17 mouse cellular contexts compared by ENCODE assay signal in genomic region chr1:106162581-106162980, GRCm38 (mm10). TPM values are rescaled to one million over a fixed set of nuclear protein-coding genes. Genes with fewer than 3 reads are reported as not detected.
DNase-seq lines count a peak whose midpoint lies in the region; ATAC-seq and TF ChIP-seq lines count a peak whose summit lies in the region.
"Had no signal": no experiment of that assay in that cellular context is flagged by ENCODE, and none has a peak within 500 bp of the region (broad histone marks: within the 10 kb centered on the region; RNA-seq: fewer than 3 reads in every experiment).

No protein-coding gene starts in this region.

- no peak for TF ChIP-seq CTCF in liver, adult 2 months (IDR thresholded peaks at IDR 0.05; ENCODE audit: low read depth, low read length)
- no peak for TF ChIP-seq CTCF in G1E (IDR thresholded peaks at IDR 0.05; ENCODE audit: low read depth, low read length)
- TF ChIP-seq CTCF in spleen, adult 2 months (IDR thresholded peaks at IDR 0.05; ENCODE audit: extremely low read depth, insufficient read depth, insufficient read length, insufficient replicate concordance) = no peak

- no peaks in the 10 kb centered on the region for H3K27me3 ChIP-seq in liver, adult 2 months (ENCODE audit: control insufficient read depth, insufficient read depth, low read length)
- H3K27me3 ChIP-seq in liver, embryonic 11.5 days (replicated peaks; ENCODE audit: control insufficient read depth, insufficient read depth, low read length) = no peaks in the 10 kb centered on the region
- peaks cover 10% of the 10 kb centered on the region; the same call in 1 of the 2 replicates for H3K27me3 ChIP-seq in G1E (ENCODE audit: insufficient read depth, low read length)
- no peaks in the 10 kb centered on the region for H3K27me3 ChIP-seq in spleen, adult 2 months (ENCODE audit: control insufficient read depth, insufficient read depth, low read length)
- H3K27me3 ChIP-seq: heart, embryonic 13.5 days; hindbrain, embryonic 12.5 days; liver, embryonic 15.5 days had no signal

- no peak for ATAC-seq in liver, embryonic 11.5 days (replicated peaks; ENCODE audit: low FRiP score)
- ATAC-seq in G1E (ENCODE audit: extremely low read depth, insufficient number of reproducible peaks, low FRiP score, poor library complexity, severe bottlenecking) = peak; percentile 76
- ATAC-seq in inflammation-experienced regulatory T-cells, adult 6 months = peak; percentile 58

- H3K4me2 ChIP-seq in liver, embryonic 11.5 days = no peak overlapping the region
- H3K4me2 ChIP-seq: heart, embryonic 13.5 days; hindbrain, embryonic 12.5 days; liver, embryonic 15.5 days had no signal

- no peak for TF ChIP-seq POLR2A in liver, adult 2 months (IDR thresholded peaks at IDR 0.05; ENCODE audit: extremely low read depth, insufficient read depth, low read length)
- peak; percentile 17; the same call in 1 of the 2 replicates for TF ChIP-seq POLR2A in spleen, adult 2 months (IDR thresholded peaks at IDR 0.05; ENCODE audit: low read depth, low read length)

- DNase-seq in liver, adult 2 months (ENCODE audit: extremely low read depth, low read depth, low spot score) = peak; percentile 8
- DNase-seq in liver, embryonic 11.5 days (ENCODE audit: low spot score) = no peak
- DNase-seq in G1E (ENCODE audit: low spot score) = peak; percentile 53
- peak; percentile 60 to 84 for DNase-seq in spleen, adult 2 months (ENCODE audit: low read depth in 1 of 2, low spot score in 2 of 2)
- DNase-seq in layer of hippocampus, postnatal 25 days (ENCODE audit: extremely low spot score in 1 of 2, low spot score in 1 of 2) = no peak
- no peak for DNase-seq in frontal cortex, postnatal 36 days (ENCODE audit: low spot score in 2 of 2)
- no peak for DNase-seq in layer of hippocampus, adult 8-10 months (ENCODE audit: low spot score in 2 of 2)
- DNase-seq: cerebellum, postnatal 10 days; gastrocnemius, postnatal 36 days; kidney, adult 18-20 months; right cerebral cortex, postnatal 4 days; thymus, postnatal 36 days had no signal

- no peak overlapping the region for H3K4me3 ChIP-seq in liver, adult 2 months (ENCODE audit: insufficient read depth, low read depth, low read length)
- no peak overlapping the region for H3K4me3 ChIP-seq in liver, embryonic 11.5 days (ENCODE audit: low read depth, low read length)
- no peak overlapping the region for H3K4me3 ChIP-seq in G1E (ENCODE audit: low read depth, low read length)
- H3K4me3 ChIP-seq in spleen, adult 2 months (ENCODE audit: extremely low read depth, insufficient read depth, insufficient read length) = no peak overlapping the region
- H3K4me3 ChIP-seq: embryonic facial prominence, embryonic 10.5 days; heart, embryonic 13.5 days; hindbrain, embryonic 12.5 days; liver, embryonic 15.5 days had no signal

- H3K4me1 ChIP-seq in liver, adult 2 months (ENCODE audit: control insufficient read depth, insufficient read depth, low read length) = no peaks in the 10 kb centered on the region
- H3K4me1 ChIP-seq in liver, embryonic 11.5 days (replicated peaks; ENCODE audit: control insufficient read depth, insufficient read depth, low read length) = no peaks in the 10 kb centered on the region
- peaks cover 29% of the 10 kb centered on the region for H3K4me1 ChIP-seq in G1E (ENCODE audit: insufficient read depth, low read depth, low read length)
- H3K4me1 ChIP-seq in spleen, adult 2 months (ENCODE audit: control insufficient read depth, insufficient read depth, insufficient read length) = peaks cover 15% of the 10 kb centered on the region; the same call in 1 of the 2 replicates
- H3K4me1 ChIP-seq: embryonic facial prominence, embryonic 10.5 days; heart, embryonic 13.5 days; hindbrain, embryonic 12.5 days; liver, embryonic 15.5 days had no signal

- H3K9me3 ChIP-seq in liver, embryonic 11.5 days (ENCODE audit: control insufficient read depth, low read length) = no peaks in the 10 kb centered on the region
- H3K9me3 ChIP-seq in G1E (replicated peaks) = no peaks in the 10 kb centered on the region
- H3K9me3 ChIP-seq: embryonic facial prominence, embryonic 10.5 days; heart, embryonic 13.5 days; hindbrain, embryonic 12.5 days; liver, embryonic 15.5 days had no signal

- H3K36me3 ChIP-seq in liver, adult 2 months (ENCODE audit: control insufficient read depth, insufficient read depth, low read length) = no peaks in the 10 kb centered on the region
- H3K36me3 ChIP-seq in liver, embryonic 11.5 days (ENCODE audit: control insufficient read depth, insufficient read depth, low read length) = no peaks in the 10 kb centered on the region
- H3K36me3 ChIP-seq in G1E (replicated peaks) = no peaks in the 10 kb centered on the region
- H3K36me3 ChIP-seq in spleen, adult 2 months (ENCODE audit: control insufficient read depth, insufficient read depth, low read length) = no peaks in the 10 kb centered on the region
- H3K36me3 ChIP-seq: embryonic facial prominence, embryonic 10.5 days; heart, embryonic 13.5 days; hindbrain, embryonic 12.5 days; liver, embryonic 15.5 days had no signal

- 83% methylated on average over 7 of the region's 7 CpGs for WGBS in liver, adult 2 months
- 55% methylated on average over 7 of the region's 7 CpGs for WGBS in liver, embryonic 11.5 days
- WGBS in spleen, adult 2 months = 16% methylated on average over 7 of the region's 7 CpGs

- H3K27ac ChIP-seq in liver, adult 2 months (replicated peaks; ENCODE audit: insufficient read depth, low read depth, low read length) = no peak overlapping the region
- H3K27ac ChIP-seq in liver, embryonic 11.5 days (ENCODE audit: low read depth, low read length) = no peak overlapping the region
- H3K27ac ChIP-seq in spleen, adult 2 months (ENCODE audit: insufficient read depth, low read length) = peak overlapping the region; percentile 80
- H3K27ac ChIP-seq: embryonic facial prominence, embryonic 10.5 days; heart, embryonic 13.5 days; hindbrain, embryonic 12.5 days; liver, embryonic 15.5 days had no signal

- H3K79me2 ChIP-seq in liver, adult 2 months (ENCODE audit: control insufficient read depth, insufficient read depth, low read length) = no peaks in the 10 kb centered on the region

- H3K9ac ChIP-seq in liver, adult 2 months (ENCODE audit: low read depth, low read length) = no peak overlapping the region
- no peak overlapping the region for H3K9ac ChIP-seq in liver, embryonic 11.5 days (ENCODE audit: low read depth, low read length)
- H3K9ac ChIP-seq: heart, embryonic 13.5 days; hindbrain, embryonic 12.5 days; liver, embryonic 15.5 days had no signal

RNA-seq across cellular contexts. Expression of gene Phlpp1, which starts 9.0 kb away (rescaled TPM):
- total RNA-seq in liver, adult 2 months (2014; rRNA removed) = 8.3 and 13.1 TPM in 2 replicates
- 7.8 and 8.7 TPM in 2 replicates for polyA plus RNA-seq in liver, adult 2 months (2012; rRNA removed)
- 1.7 and 1.8 TPM in 2 replicates for polyA plus RNA-seq in liver, embryonic 11.5 days (2014; fragmentation: Nextera tagmentation; extraction: Ambion mirVana)
- 25.3 and 34.5 TPM in 2 replicates for total RNA-seq in G1E (2014; fragmentation: Nextera tagmentation)
- total RNA-seq in G1E (2017) = 9.2 and 10.2 TPM in 2 replicates
- 6.6 and 8.9 TPM in 2 replicates for polyA plus RNA-seq in G1E (2012)
- 1 to 10 TPM; 4.4 to 7.8 (median 7.6) TPM for polyA plus RNA-seq in inflammation-experienced regulatory T-cells, adult 6 months (2017; shearing (Covaris generic))
- polyA plus RNA-seq in spleen, adult 2 months (2012; rRNA removed) = 6.0 and 8.2 TPM in 2 replicates
- 10 to 100 TPM; 78.6 to 80.8 TPM for total RNA-seq in layer of hippocampus, postnatal 25 days (2021)
- 10 to 100 TPM; 83.4 to 88.2 (median 87.7) TPM for total RNA-seq in layer of hippocampus, adult 8-10 months (2022)

Comparison
In these comparisons a context has a peak if more than half of its experiments do, and no peak if none do; other contexts are left out.
1. DNase-seq: peak in liver, adult 2 months (single experiment), G1E (single experiment) and spleen, adult 2 months (2 of 2); none in liver, embryonic 11.5 days (single experiment), layer of hippocampus, postnatal 25 days (0 of 2), frontal cortex, postnatal 36 days (0 of 2) and layer of hippocampus, adult 8-10 months (0 of 2).